Comparison of ENCODE assay signal across 18 mouse cellular contexts in genomic region chr19:47461386-47461785, GRCm38 (mm10). TPM values are rescaled to one million over a fixed set of nuclear protein-coding genes. Genes with fewer than 3 reads are reported as not detected.
DNase-seq lines count a peak whose midpoint lies in the region; ATAC-seq lines count a peak whose summit lies in the region.
"Had no signal": no experiment of that assay in that cellular context is flagged by ENCODE, and none has a peak within 500 bp of the region (broad histone marks: within the 10 kb centered on the region; RNA-seq: fewer than 3 reads in every experiment).

No protein-coding gene starts in this region.

- 0 out of 2 replicates have a peak overlapping the region, but pooled peaks have one; percentile 73 for H3K4me2 ChIP-seq in heart, embryonic 15.5 days
- 0 out of 2 replicates have a peak overlapping the region, but pooled peaks have one; percentile 96 for H3K4me2 ChIP-seq in lung, embryonic 16.5 days (ENCODE audit: low read depth, low read length)
- H3K4me2 ChIP-seq: liver, embryonic 15.5 days; midbrain, embryonic 12.5 days had no signal

- no peak for ATAC-seq in heart, embryonic 15.5 days (replicated peaks; ENCODE audit: insufficient number of reproducible peaks, insufficient read depth, low FRiP score, low read depth)
- ATAC-seq in lung, embryonic 16.5 days (ENCODE audit: low read depth): no peak
- ATAC-seq: forebrain, embryonic 13.5 days had no signal

- H3K9ac ChIP-seq in heart, embryonic 15.5 days: no peak overlapping the region
- H3K9ac ChIP-seq in lung, embryonic 16.5 days (ENCODE audit: low read length): no peak overlapping the region
- H3K9ac ChIP-seq: forebrain, embryonic 13.5 days; liver, embryonic 15.5 days; midbrain, embryonic 12.5 days had no signal

- intact Hi-C loops in heart, postnatal 25 days (cut with DNase I): loop anchor here (5.0 kb wide), 1 partner anchor 34 kb away; no protein-coding TSS in a partner anchor

- H3K9me3 ChIP-seq in heart, embryonic 15.5 days (replicated peaks): no peaks in the 10 kb centered on the region
- 0 out of 2 replicates have a peak, but pooled peaks cover 3% of the 10 kb centered on the region for H3K9me3 ChIP-seq in lung, embryonic 16.5 days (ENCODE audit: control insufficient read depth, low read length)
- H3K9me3 ChIP-seq: forebrain, embryonic 13.5 days; G1E had no signal

- H3K27me3 ChIP-seq in heart, embryonic 15.5 days: no peaks in the 10 kb centered on the region
- H3K27me3 ChIP-seq in lung, embryonic 16.5 days (ENCODE audit: control insufficient read depth, insufficient read depth, low read depth, low read length): no peaks in the 10 kb centered on the region
- H3K27me3 ChIP-seq: forebrain, embryonic 13.5 days; limb, embryonic 13.5 days had no signal

- H3K27ac ChIP-seq in heart, embryonic 15.5 days: no peak overlapping the region
- peak overlapping the region; percentile 32 for H3K27ac ChIP-seq in lung, embryonic 16.5 days (ENCODE audit: low read length)
- H3K27ac ChIP-seq: kidney, postnatal 0 days; limb, embryonic 13.5 days; liver, embryonic 15.5 days; midbrain, embryonic 12.5 days had no signal

- WGBS in heart, embryonic 15.5 days: 58% methylated on average over 9 of the region's 9 CpGs
- 55% methylated on average over 9 of the region's 9 CpGs for WGBS in lung, embryonic 16.5 days

- H3K4me3 ChIP-seq in heart, embryonic 15.5 days: no peak overlapping the region
- H3K4me3 ChIP-seq in lung, embryonic 16.5 days (ENCODE audit: low read length): no peak overlapping the region
- H3K4me3 ChIP-seq: liver, embryonic 15.5 days; midbrain, embryonic 12.5 days had no signal

- H3K4me1 ChIP-seq in heart, embryonic 15.5 days (replicated peaks): peaks cover 70% of the 10 kb centered on the region
- peaks cover 50% of the 10 kb centered on the region for H3K4me1 ChIP-seq in lung, embryonic 16.5 days (replicated peaks; ENCODE audit: control insufficient read depth, insufficient read depth, low read length)

- H3K36me3 ChIP-seq in heart, embryonic 15.5 days: peaks cover 5% of the 10 kb centered on the region; the same call in 1 of the 2 replicates
- H3K36me3 ChIP-seq in lung, embryonic 16.5 days (ENCODE audit: control insufficient read depth, insufficient read depth, low read length): no peaks in the 10 kb centered on the region
- H3K36me3 ChIP-seq: G1E; liver, embryonic 15.5 days; midbrain, embryonic 12.5 days had no signal

- DNase-seq in heart, postnatal 25 days (ENCODE audit: low spot score): no peak
- no peak for DNase-seq in lung, postnatal 25 days (ENCODE audit: low spot score)
- peak; percentile 57 for DNase-seq in lung, postnatal 10 days
- DNase-seq in thymus, postnatal 25 days: no peak
- DNase-seq in embryo, embryonic 10.5 days (ENCODE audit: low spot score): no peak
- DNase-seq: cerebellum, postnatal 10 days; embryo, embryonic 11 days; heart, postnatal 4 days; layer of hippocampus, adult 9-11 months; thymus, postnatal 14 days had no signal

RNA-seq across cellular contexts. Expression of gene Sh3pxd2a, which starts 2.8 kb away (rescaled TPM):
- 5.3 and 7.2 TPM in 2 replicates for polyA plus RNA-seq in heart, embryonic 15.5 days (2015; fragmentation: Nextera tagmentation; extraction: Ambion mirVana)
- total RNA-seq in heart, postnatal 25 days (2021): 10 to 100 TPM; 63.5 to 63.6 TPM
- 6.1 and 6.6 TPM in 2 replicates for polyA plus RNA-seq in lung, embryonic 16.5 days (2015; fragmentation: Nextera tagmentation; extraction: Ambion mirVana)
- polyA plus RNA-seq: G1E had no signal
